Mouse (Mus musculus) forebrain, embryonic 14.5 days (tissue): ENCODE results near the gene Senp1. TPM values are rescaled to one million over a fixed set of nuclear protein-coding genes. Genes with fewer than 3 reads are reported as not detected.

Experiments used
- ATAC-seq: fragments of 200-750 bp; cut with Nextera tagmentation; 2 replicates; pipeline ENCODE4 v1.8.0; 2017; ENCODE audit warnings: mild to moderate bottlenecking, moderate library complexity
- DNase-seq: peaks from one replicate; pipeline ENCODE4 v3.0.0-alpha.2; 2015; ENCODE audit warnings: low spot score
- H3K27ac ChIP-seq: fragments of 300-500 bp; sonication (generic); 2 replicates; pipeline ENCODE4 v1.5.1; 2014; ENCODE audit warnings: low read depth, mild to moderate bottlenecking, control low read depth, low read length, moderate library complexity
- H3K27me3 ChIP-seq: fragments of 300-500 bp; sonication (generic); replicated peaks from 2 replicates; pipeline ENCODE4 v1.6.1; 2014; ENCODE audit warnings: low read length, control low read depth, mixed read lengths; ENCODE audit not compliant: control insufficient read depth, insufficient read depth
- H3K36me3 ChIP-seq: fragments of 300-500 bp; sonication (generic); 2 replicates; pipeline ENCODE4 v1.6.1; 2014; ENCODE audit warnings: low read length, control low read depth; ENCODE audit not compliant: control insufficient read depth, insufficient read depth
- H3K4me1 ChIP-seq: fragments of 300-500 bp; sonication (generic); 2 replicates; pipeline ENCODE4 v1.6.1; 2014; ENCODE audit warnings: antibody characterized with exemption, low read length, control low read depth; ENCODE audit not compliant: control insufficient read depth, insufficient read depth
- H3K4me2 ChIP-seq: fragments of 300-500 bp; sonication (generic); 2 replicates; pipeline ENCODE4 v1.6.1; 2014; ENCODE audit warnings: mild to moderate bottlenecking, control low read depth, low read length
- H3K4me3 ChIP-seq: fragments of 300-500 bp; sonication (generic); 2 replicates; pipeline ENCODE4 v1.5.1; 2014; ENCODE audit warnings: low read depth, low read length, control low read depth
- H3K9ac ChIP-seq: fragments of 300-500 bp; sonication (generic); 2 replicates; pipeline ENCODE4 v1.6.1; 2014; ENCODE audit warnings: mild to moderate bottlenecking, low read length, control low read depth, moderate library complexity
- H3K9me3 ChIP-seq: fragments of 300-500 bp; sonication (generic); replicated peaks from 2 replicates; pipeline ENCODE4 v1.6.1; 2016; ENCODE audit warnings: low read length, control low read depth, mixed read lengths; ENCODE audit not compliant: control insufficient read depth
- WGBS: fragments of 180-500 bp; shearing (Covaris S2); extraction: QIAGEN DNeasy Blood & Tissue Kit; methylation state at CpG from one replicate; pipeline ENCODE4 v1.1.7; 2014; 5-methylcytosine and 5-hydroxymethylcytosine counted together
- polyA plus RNA-seq: library from polyadenylated mRNA; unstranded; fragments of >200 nt; fragmentation: Nextera tagmentation; extraction: Ambion mirVana; gene quantifications from 2 replicates; pipeline ENCODE4 v1.2.1, GENCODE M21; 2014

Gene Senp1
- polyA plus RNA-seq, 1 experiment from 2014 or later = 21.7 TPM

GRCm38 (mm10) chr15:98003822-98004739, 89.5 kb downstream of the Senp1 start, which contains the start of gene Col2a1:
Gene Col2a1 (minus strand): TSS chr15:98004695.
- Histone ChIP-seq H3K4me3 (peak within 1 kb of the TSS; percentile 43), H3K9me3 (no peaks in the 10 kb centered on the region), H3K27me3 (peaks cover 13% of the 10 kb centered on the region; the same call in 1 of the 2 replicates), H3K27ac (peak within 1 kb of the TSS; percentile 84), H3K36me3 (no peaks in the 10 kb centered on the region), H3K9ac (peak within 1 kb of the TSS; percentile 69), H3K4me2 (peak within 1 kb of the TSS; percentile 79), H3K4me1 (peaks cover 42% of the 10 kb centered on the region)
- peak; percentile 42 for ATAC-seq
- peak; percentile 62 for DNase-seq
- 1% methylated on average over 58 of the region's 59 CpGs for WGBS

GRCm38 (mm10) chr15:98002991-98003821, 90.3 kb downstream of the Senp1 start:
- Histone ChIP-seq H3K36me3 (no peaks in the 10 kb centered on the region), H3K4me2 (peak overlapping the region; percentile 79), H3K27ac (peak overlapping the region; percentile 84), H3K9ac (peak overlapping the region; percentile 69), H3K4me3 (peak overlapping the region; percentile 43), H3K4me1 (peaks cover 45% of the 10 kb centered on the region), H3K9me3 (no peaks in the 10 kb centered on the region), H3K27me3 (peaks cover 13% of the 10 kb centered on the region; the same call in 1 of the 2 replicates)
- ATAC-seq (no peak), DNase-seq (peak; percentile 45)
- WGBS = 1% methylated on average over 42 of the region's 42 CpGs

GRCm38 (mm10) chr15:98002113-98002990, 91.2 kb downstream of the Senp1 start:
- no peaks in the 10 kb centered on the region for H3K9me3 ChIP-seq
- H3K27ac ChIP-seq = peak overlapping the region; percentile 84
- H3K4me3 ChIP-seq = peak overlapping the region; percentile 43
- ATAC-seq (peak; percentile 68), DNase-seq (peak; percentile 87)
- peak overlapping the region; percentile 69 for H3K9ac ChIP-seq
- 0 out of 2 replicates have a peak, but pooled peaks cover under 1% of the 10 kb centered on the region for H3K36me3 ChIP-seq
- H3K27me3 ChIP-seq = peaks cover 13% of the 10 kb centered on the region; the same call in 1 of the 2 replicates
- WGBS = under 1% methylated on average over 42 of the region's 42 CpGs
- peaks cover 51% of the 10 kb centered on the region for H3K4me1 ChIP-seq
- peak overlapping the region; percentile 79 for H3K4me2 ChIP-seq

GRCm38 (mm10) chr15:98001321-98002112, 92.0 kb downstream of the Senp1 start:
- ATAC-seq (peak; percentile 19), DNase-seq (peak; percentile 57)
- Histone ChIP-seq H3K27me3 (peaks cover 13% of the 10 kb centered on the region; the same call in 1 of the 2 replicates), H3K36me3 (0 out of 2 replicates have a peak, but pooled peaks cover 4% of the 10 kb centered on the region), H3K9ac (peak overlapping the region; percentile 69), H3K4me2 (peak overlapping the region; percentile 79), H3K4me1 (peaks cover 53% of the 10 kb centered on the region), H3K4me3 (peak overlapping the region; percentile 43), H3K9me3 (no peaks in the 10 kb centered on the region), H3K27ac (peak overlapping the region; percentile 84)
- WGBS = 2% methylated on average over 37 of the region's 37 CpGs

- H3K4me1 ChIP-seq = peaks cover 53% of the 10 kb centered on the region
- peaks cover 7% of the 10 kb centered on the region; the same call in 1 of the 2 replicates for H3K36me3 ChIP-seq
- no peak overlapping the region for H3K4me2 ChIP-seq
- H3K9ac ChIP-seq = no peak overlapping the region
- no peak for ATAC-seq
- H3K27me3 ChIP-seq = peaks cover 8% of the 10 kb centered on the region; the same call in 1 of the 2 replicates
- no peak overlapping the region for H3K27ac ChIP-seq
- H3K9me3 ChIP-seq = no peaks in the 10 kb centered on the region
- DNase-seq = no peak
- WGBS = 13% methylated on average over 7 of the region's 7 CpGs
- H3K4me3 ChIP-seq = no peak overlapping the region
These were observed 93.6 kb downstream of the Senp1 start for GRCm38 (mm10) chr15:97999991-98000390.

GRCm38 (mm10) chr15:97999546-97999945, 94.0 kb downstream of the Senp1 start:
- Histone ChIP-seq H3K4me1 (peaks cover 50% of the 10 kb centered on the region), H3K4me3 (no peak overlapping the region), H3K9me3 (no peaks in the 10 kb centered on the region), H3K27ac (no peak overlapping the region), H3K4me2 (no peak overlapping the region), H3K9ac (no peak overlapping the region), H3K27me3 (peaks cover 8% of the 10 kb centered on the region; the same call in 1 of the 2 replicates), H3K36me3 (peaks cover 11% of the 10 kb centered on the region; the same call in 1 of the 2 replicates)
- no peak for ATAC-seq
- no peak for DNase-seq
- WGBS = 40% methylated on average over 13 of the region's 13 CpGs

- Histone ChIP-seq H3K9me3 (no peaks in the 10 kb centered on the region), H3K4me1 (peaks cover 51% of the 10 kb centered on the region), H3K27ac (peak overlapping the region; percentile 30; the same call in 1 of the 2 replicates), H3K36me3 (peaks cover 15% of the 10 kb centered on the region; the same call in 1 of the 2 replicates), H3K4me2 (no peak overlapping the region), H3K4me3 (no peak overlapping the region), H3K9ac (no peak overlapping the region), H3K27me3 (0 out of 2 replicates have a peak, but pooled peaks cover 6% of the 10 kb centered on the region)
- 60% methylated on average over 13 of the region's 13 CpGs for WGBS
- no peak for ATAC-seq
- DNase-seq = peak; percentile 88
These were observed 96.8 kb downstream of the Senp1 start for GRCm38 (mm10) chr15:97996716-97997256.
